Mouse (Mus musculus) heart, postnatal 0 days (tissue): ENCODE results near the gene Rad1. TPM values are rescaled to one million over a fixed set of nuclear protein-coding genes. Genes with fewer than 3 reads are reported as not detected.

ENCODE experiments used
- ATAC-seq: fragments of 200-750 bp; cut with Nextera tagmentation; 2 replicates; pipeline ENCODE4 v1.8.0; 2017; ENCODE audit warnings: low read depth, moderate number of reproducible peaks, moderate library complexity; ENCODE audit not compliant: insufficient read depth
- DNase-seq: peaks from one replicate; pipeline ENCODE4 v3.0.0-alpha.2; 2016; ENCODE audit warnings: low spot score
- H3K27ac ChIP-seq: fragments of 300-500 bp; sonication (generic); 2 replicates; pipeline ENCODE4 v1.5.1; 2014; ENCODE audit warnings: low read depth, mild to moderate bottlenecking
- H3K27me3 ChIP-seq: fragments of 300-500 bp; sonication (generic); 2 replicates; pipeline ENCODE4 v1.6.1; 2014; ENCODE audit warnings: low read length, mixed read lengths; ENCODE audit not compliant: control insufficient read depth, insufficient read depth
- H3K36me3 ChIP-seq: fragments of 300-500 bp; sonication (generic); replicated peaks from 2 replicates; pipeline ENCODE4 v1.6.1; 2014; ENCODE audit warnings: low read length, mixed read lengths; ENCODE audit not compliant: control insufficient read depth, insufficient read depth
- H3K4me1 ChIP-seq: fragments of 300-500 bp; sonication (generic); 2 replicates; pipeline ENCODE4 v1.6.1; 2014; ENCODE audit warnings: antibody characterized with exemption; ENCODE audit not compliant: control insufficient read depth, insufficient read depth
- H3K4me2 ChIP-seq: fragments of 300-500 bp; sonication (generic); 2 replicates; pipeline ENCODE4 v1.6.1; 2014; ENCODE audit warnings: low read depth, mild to moderate bottlenecking, low read length, moderate library complexity
- H3K4me3 ChIP-seq: fragments of 300-500 bp; sonication (generic); 2 replicates; pipeline ENCODE4 v1.5.1; 2014; ENCODE audit warnings: low read depth, low read length
- H3K9ac ChIP-seq: fragments of 300-500 bp; sonication (generic); replicated peaks from 2 replicates; pipeline ENCODE4 v1.6.1; 2014; ENCODE audit warnings: low read depth, low read length, mixed read lengths
- H3K9me3 ChIP-seq: fragments of 300-500 bp; sonication (generic); replicated peaks from 2 replicates; pipeline ENCODE4 v1.6.1; 2016; ENCODE audit warnings: low read length; ENCODE audit not compliant: control insufficient read depth
- CTCF ChIP-seq: IDR thresholded peaks from 2 replicates; pipeline ENCODE4 v1.5.1; 2016; ENCODE audit warnings: antibody characterized with exemption, control low read depth, low read depth
- EP300 ChIP-seq: IDR thresholded peaks from 2 replicates; pipeline ENCODE4 v1.6.1; 2016; ENCODE audit warnings: antibody characterized with exemption, low read depth
- WGBS: fragments of 180-500 bp; shearing (Covaris S2); extraction: QIAGEN DNeasy Blood & Tissue Kit; methylation state at CpG from one replicate; pipeline ENCODE4 v1.1.7; 2014; 5-methylcytosine and 5-hydroxymethylcytosine counted together
- polyA plus RNA-seq: library from polyadenylated mRNA; unstranded; fragments of >200 nt; fragmentation: Nextera tagmentation; extraction: Ambion mirVana; gene quantifications from 2 replicates; pipeline ENCODE4 v1.2.1, GENCODE M21; 2015
- total RNA-seq: library from RNA; depleted of rRNA; stranded (reverse); fragments of >200 nt; gene quantifications from 2 replicates; pipeline ENCODE4 v1.2.3, GENCODE M21; 2014; ENCODE audit warnings: low replicate concordance; rRNA removed

Rad1 gene
- total and polyA plus RNA-seq, 2 experiments from 2014 or later = 10.9 to 13.3 TPM

DNA sequence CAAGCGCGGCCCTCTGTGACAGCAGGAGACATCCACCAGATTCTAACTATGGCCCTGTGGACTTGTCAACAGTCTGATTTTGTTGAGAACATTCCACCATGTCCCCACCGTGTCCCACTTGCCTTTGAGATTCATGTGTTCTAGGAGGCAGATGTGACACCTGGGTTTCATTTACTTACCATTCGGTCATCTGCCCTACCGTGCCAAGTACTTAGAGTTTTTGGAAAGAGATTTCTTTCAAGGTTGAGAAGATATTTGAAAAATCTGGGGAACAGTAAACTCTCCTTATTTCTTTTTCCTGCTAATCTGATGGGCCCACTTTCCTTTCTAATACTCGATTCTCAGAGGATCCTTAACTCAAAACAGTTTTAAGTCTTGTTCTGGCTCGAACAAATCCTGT is 50.2 kb downstream of the Rad1 start:
- Histone ChIP-seq H3K9me3 (no peaks in the 10 kb centered on the region), H3K36me3 (no peaks in the 10 kb centered on the region), H3K4me1 (no peaks in the 10 kb centered on the region), H3K4me2 (no peak overlapping the region), H3K27me3 (no peaks in the 10 kb centered on the region), H3K9ac (no peak overlapping the region), H3K27ac (no peak overlapping the region), H3K4me3 (no peak overlapping the region)
- no peak for TF ChIP-seq CTCF
- no peak for TF ChIP-seq EP300
- ATAC-seq (no peak), DNase-seq (no peak)
- WGBS = 56% methylated on average over 7 of the region's 7 CpGs

GRCm38 (mm10) chr15:10540271-10541088 is 54.7 kb downstream of the Rad1 start:
- Histone ChIP-seq H3K27ac (no peak overlapping the region), H3K4me3 (no peak overlapping the region), H3K9me3 (no peaks in the 10 kb centered on the region), H3K4me1 (no peaks in the 10 kb centered on the region), H3K36me3 (no peaks in the 10 kb centered on the region), H3K4me2 (no peak overlapping the region), H3K27me3 (no peaks in the 10 kb centered on the region), H3K9ac (no peak overlapping the region)
- DNase-seq (no peak), ATAC-seq (no peak)
- 65% methylated on average over 16 of the region's 16 CpGs for WGBS
- no peak for TF ChIP-seq EP300
- no peak for TF ChIP-seq CTCF

Other genes with a start within 250 kb of the Rad1 start
- gene Gm21973, start 160.6 kb upstream of the Rad1 start, total RNA-seq = not detected in 2 replicates
- not detected in 2 replicates for gene Gm21973, start 160.6 kb upstream of the Rad1 start, polyA plus RNA-seq
- gene Agxt2, start 127.5 kb upstream of the Rad1 start, total RNA-seq = not detected in 2 replicates
- gene Agxt2, start 127.5 kb upstream of the Rad1 start, polyA plus RNA-seq = not detected in 2 replicates
- gene Dnajc21, start 15.5 kb upstream of the Rad1 start, total RNA-seq = 2.3 and 9.2 TPM in 2 replicates
- gene Dnajc21, start 15.5 kb upstream of the Rad1 start, polyA plus RNA-seq = 7.7 and 9.0 TPM in 2 replicates
- 5.6 and 7.5 TPM in 2 replicates for gene Brix1, start 71 bp upstream of the Rad1 start, total RNA-seq
- 53.5 and 56.8 TPM in 2 replicates for gene Brix1, start 71 bp upstream of the Rad1 start, polyA plus RNA-seq
- not detected in 2 replicates for gene Ttc23l, start 72.7 kb downstream of the Rad1 start, total RNA-seq
- gene Ttc23l, start 72.7 kb downstream of the Rad1 start, polyA plus RNA-seq = not detected in 2 replicates
- gene Rai14, start 228.6 kb downstream of the Rad1 start, total RNA-seq = 4.7 and 8.9 TPM in 2 replicates
- gene Rai14, start 228.6 kb downstream of the Rad1 start, polyA plus RNA-seq = 4.0 and 4.1 TPM in 2 replicates